In the genomic region with DNA sequence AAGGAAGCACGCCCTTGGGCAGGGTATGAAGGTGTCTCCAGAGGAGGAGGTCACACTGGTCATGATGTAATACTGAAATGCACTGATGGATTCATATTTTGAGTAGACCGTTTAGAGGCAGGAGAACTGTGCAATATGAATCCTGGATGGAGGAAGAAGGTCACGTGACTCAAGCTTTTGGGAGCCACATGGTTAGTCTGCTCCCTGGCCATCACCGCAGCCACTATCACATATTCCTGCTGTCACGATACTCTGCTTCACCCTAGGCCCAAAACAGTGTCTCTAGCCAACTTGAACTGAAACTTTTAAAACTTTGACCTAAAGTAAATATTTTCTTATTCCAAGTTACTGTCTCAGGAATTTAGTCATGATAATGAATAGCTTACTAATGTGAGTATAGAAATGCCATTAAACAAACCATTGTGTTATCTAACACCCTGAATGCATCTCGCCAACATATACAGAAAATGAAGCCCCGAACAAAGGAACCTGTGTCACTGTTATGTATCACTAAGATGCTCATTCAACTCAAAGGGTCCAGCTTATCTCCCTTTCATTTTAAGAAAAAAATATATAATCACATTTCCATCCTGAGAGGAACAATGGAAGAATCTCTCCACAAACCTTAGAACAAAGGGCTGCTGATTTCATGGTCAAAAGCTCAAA, we compare ENCODE assay signal across 24 mouse cellular contexts.
DNase-seq lines count a peak whose midpoint lies in the region; ATAC-seq and TF ChIP-seq lines count a peak whose summit lies in the region.
"Had no signal": no experiment of that assay in that cellular context is flagged by ENCODE, and none has a peak within 500 bp of the region (broad histone marks: within the 10 kb centered on the region; RNA-seq: fewer than 3 reads in every experiment).

No protein-coding gene starts in this region.

- H3K9ac ChIP-seq in heart, embryonic 15.5 days: no peak overlapping the region
- no peak overlapping the region for H3K9ac ChIP-seq in kidney, embryonic 14.5 days (ENCODE audit: low read depth, low read length)
- no peak overlapping the region for H3K9ac ChIP-seq in lung, embryonic 14.5 days
- H3K9ac ChIP-seq in midbrain, embryonic 16.5 days (ENCODE audit: low read depth, low read length): no peak overlapping the region
- H3K9ac ChIP-seq: embryonic facial prominence, embryonic 12.5 days; forebrain, embryonic 15.5 days; hindbrain, embryonic 12.5 days; limb, embryonic 12.5 days; liver, embryonic 15.5 days; lung, embryonic 15.5 days; midbrain, embryonic 13.5 days had no signal

- no peak overlapping the region for H3K4me3 ChIP-seq in heart, embryonic 15.5 days
- no peak overlapping the region for H3K4me3 ChIP-seq in heart, embryonic 10.5 days
- H3K4me3 ChIP-seq in kidney, embryonic 14.5 days (ENCODE audit: low read length): no peak overlapping the region
- no peak overlapping the region for H3K4me3 ChIP-seq in lung, embryonic 14.5 days (ENCODE audit: low read depth, low read length)
- H3K4me3 ChIP-seq in midbrain, embryonic 16.5 days (ENCODE audit: low read depth, low read length): no peak overlapping the region
- H3K4me3 ChIP-seq: embryonic facial prominence, embryonic 12.5 days; forebrain, embryonic 15.5 days; gastrocnemius, adult 2 months; hindbrain, embryonic 12.5 days; left cerebral cortex, adult 2 months; limb, embryonic 12.5 days; liver, embryonic 15.5 days; lung, embryonic 15.5 days; midbrain, embryonic 13.5 days had no signal

- no peak overlapping the region for H3K4me2 ChIP-seq in heart, embryonic 15.5 days
- no peak overlapping the region for H3K4me2 ChIP-seq in kidney, embryonic 14.5 days (replicated peaks; ENCODE audit: low read depth, low read length)
- H3K4me2 ChIP-seq in lung, embryonic 14.5 days: no peak overlapping the region
- no peak overlapping the region for H3K4me2 ChIP-seq in midbrain, embryonic 16.5 days (ENCODE audit: low read length)
- H3K4me2 ChIP-seq: embryonic facial prominence, embryonic 12.5 days; forebrain, embryonic 15.5 days; hindbrain, embryonic 12.5 days; liver, embryonic 15.5 days; lung, embryonic 15.5 days; midbrain, embryonic 13.5 days had no signal

- H3K4me1 ChIP-seq in heart, embryonic 15.5 days (replicated peaks): peaks cover 42% of the 10 kb centered on the region
- H3K4me1 ChIP-seq in heart, embryonic 10.5 days: peaks cover 40% of the 10 kb centered on the region
- H3K4me1 ChIP-seq in kidney, embryonic 14.5 days (ENCODE audit: control insufficient read depth, insufficient read depth, low read length): peaks cover 10% of the 10 kb centered on the region
- peaks cover 12% of the 10 kb centered on the region for H3K4me1 ChIP-seq in lung, embryonic 14.5 days (ENCODE audit: insufficient read depth)
- no peaks in the 10 kb centered on the region for H3K4me1 ChIP-seq in midbrain, embryonic 16.5 days (ENCODE audit: control insufficient read depth, insufficient read depth, low read length)
- H3K4me1 ChIP-seq: liver, embryonic 15.5 days had no signal

- no peaks in the 10 kb centered on the region for H3K27me3 ChIP-seq in heart, embryonic 15.5 days
- no peaks in the 10 kb centered on the region for H3K27me3 ChIP-seq in heart, embryonic 10.5 days (ENCODE audit: insufficient read depth, poor library complexity, severe bottlenecking)
- no peaks in the 10 kb centered on the region for H3K27me3 ChIP-seq in kidney, embryonic 14.5 days (ENCODE audit: control insufficient read depth, insufficient read depth, low read length)
- H3K27me3 ChIP-seq in lung, embryonic 14.5 days (ENCODE audit: insufficient read depth, low read length): no peaks in the 10 kb centered on the region
- no peaks in the 10 kb centered on the region for H3K27me3 ChIP-seq in midbrain, embryonic 16.5 days (ENCODE audit: control insufficient read depth, insufficient read depth, low read depth, low read length)
- H3K27me3 ChIP-seq: embryonic facial prominence, embryonic 12.5 days; forebrain, embryonic 15.5 days; hindbrain, embryonic 12.5 days; limb, embryonic 12.5 days; liver, embryonic 15.5 days; lung, embryonic 15.5 days; midbrain, embryonic 13.5 days had no signal

- no peak for DNase-seq in heart, embryonic 10.5 days (ENCODE audit: low spot score)
- no peak for DNase-seq in kidney, adult 11 months
- DNase-seq in lung, embryonic 14.5 days: peak; percentile 35
- no peak for DNase-seq in lung, postnatal 10 days
- DNase-seq: cerebellum, adult 11 months; cerebellum, adult 9-10 months; cerebellum, postnatal 36 days; gastrocnemius, postnatal 36 days; kidney, adult 9 months; thymus, postnatal 14 days had no signal

- ATAC-seq in heart, embryonic 15.5 days (replicated peaks; ENCODE audit: insufficient number of reproducible peaks, insufficient read depth, low FRiP score, low read depth): peak; percentile 54; the same call in 1 of the 2 replicates
- peak; percentile 39; the same call in 1 of the 2 replicates for ATAC-seq in kidney, embryonic 14.5 days (ENCODE audit: low FRiP score, low TSS enrichment)
- ATAC-seq in lung, embryonic 14.5 days (ENCODE audit: insufficient read depth): peak; percentile 58; the same call in 1 of the 2 replicates
- ATAC-seq in midbrain, embryonic 16.5 days: no peak
- ATAC-seq: CD4-positive, CD25-positive, alpha-beta regulatory T cell, adult 4 months; midbrain, embryonic 13.5 days had no signal

- H3K27ac ChIP-seq in heart, embryonic 15.5 days: peak overlapping the region; percentile 58; the same call in 1 of the 2 replicates
- no peak overlapping the region for H3K27ac ChIP-seq in heart, embryonic 10.5 days
- H3K27ac ChIP-seq in kidney, embryonic 14.5 days (ENCODE audit: low read depth, low read length): peak overlapping the region; percentile 32; the same call in 1 of the 2 replicates
- peak overlapping the region; percentile 58; the same call in 1 of the 2 replicates for H3K27ac ChIP-seq in lung, embryonic 14.5 days (ENCODE audit: low read depth)
- no peak overlapping the region for H3K27ac ChIP-seq in midbrain, embryonic 16.5 days (ENCODE audit: low read length)
- H3K27ac ChIP-seq: embryonic facial prominence, embryonic 12.5 days; forebrain, embryonic 15.5 days; hindbrain, embryonic 12.5 days; left cerebral cortex, adult 2 months; limb, embryonic 12.5 days; liver, embryonic 15.5 days; macrophage; midbrain, embryonic 13.5 days had no signal

- H3K9me3 ChIP-seq in heart, embryonic 15.5 days (replicated peaks): no peaks in the 10 kb centered on the region
- no peaks in the 10 kb centered on the region for H3K9me3 ChIP-seq in heart, embryonic 10.5 days
- no peaks in the 10 kb centered on the region for H3K9me3 ChIP-seq in kidney, embryonic 14.5 days (ENCODE audit: control insufficient read depth, low read length)
- no peaks in the 10 kb centered on the region for H3K9me3 ChIP-seq in lung, embryonic 14.5 days (ENCODE audit: low read depth, low read length)
- no peaks in the 10 kb centered on the region for H3K9me3 ChIP-seq in midbrain, embryonic 16.5 days (replicated peaks; ENCODE audit: control insufficient read depth, low read length, poor library complexity, severe bottlenecking)
- H3K9me3 ChIP-seq: embryonic facial prominence, embryonic 12.5 days; forebrain, embryonic 15.5 days; hindbrain, embryonic 12.5 days; limb, embryonic 12.5 days; liver, embryonic 15.5 days; lung, embryonic 15.5 days; midbrain, embryonic 13.5 days had no signal

- 72% methylated on average over 7 of the region's 7 CpGs for WGBS in heart, embryonic 15.5 days
- 84% methylated on average over 7 of the region's 7 CpGs for WGBS in heart, embryonic 10.5 days
- 76% methylated on average over 7 of the region's 7 CpGs for WGBS in kidney, embryonic 14.5 days
- 56% methylated on average over 7 of the region's 7 CpGs for WGBS in lung, embryonic 14.5 days
- WGBS in midbrain, embryonic 16.5 days: 86% methylated on average over 7 of the region's 7 CpGs

- TF ChIP-seq CTCF in lung, embryonic 14.5 days (IDR thresholded peaks at IDR 0.05; ENCODE audit: low read depth): no peak

- H3K36me3 ChIP-seq in heart, embryonic 15.5 days: no peaks in the 10 kb centered on the region
- H3K36me3 ChIP-seq in heart, embryonic 10.5 days: no peaks in the 10 kb centered on the region
- H3K36me3 ChIP-seq in kidney, embryonic 14.5 days (ENCODE audit: control insufficient read depth, insufficient read depth, low read length): no peaks in the 10 kb centered on the region
- H3K36me3 ChIP-seq in lung, embryonic 14.5 days (ENCODE audit: insufficient read depth): no peaks in the 10 kb centered on the region
- H3K36me3 ChIP-seq in midbrain, embryonic 16.5 days (ENCODE audit: control insufficient read depth, insufficient read depth, low read length): no peaks in the 10 kb centered on the region
- H3K36me3 ChIP-seq: embryonic facial prominence, embryonic 12.5 days; forebrain, embryonic 15.5 days; hindbrain, embryonic 12.5 days; limb, embryonic 12.5 days; liver, embryonic 15.5 days; lung, embryonic 15.5 days; midbrain, embryonic 13.5 days had no signal

Comparison
In these comparisons a context has a peak if more than half of its experiments do, and no peak if none do; other contexts are left out.
1. H3K27ac ChIP-seq: peak in heart, embryonic 15.5 days (single experiment), kidney, embryonic 14.5 days (single experiment) and lung, embryonic 14.5 days (single experiment); none in heart, embryonic 10.5 days (single experiment) and midbrain, embryonic 16.5 days (single experiment).